Mouse (Mus musculus): ENCODE data around the gene Lekr1. TPM values are rescaled to one million over a fixed set of nuclear protein-coding genes. Genes with fewer than 3 reads are reported as not detected.

Gene Lekr1
- total RNA-seq, 2 experiments from 2014 or later: 0.84 to 1.1 TPM

DNA sequence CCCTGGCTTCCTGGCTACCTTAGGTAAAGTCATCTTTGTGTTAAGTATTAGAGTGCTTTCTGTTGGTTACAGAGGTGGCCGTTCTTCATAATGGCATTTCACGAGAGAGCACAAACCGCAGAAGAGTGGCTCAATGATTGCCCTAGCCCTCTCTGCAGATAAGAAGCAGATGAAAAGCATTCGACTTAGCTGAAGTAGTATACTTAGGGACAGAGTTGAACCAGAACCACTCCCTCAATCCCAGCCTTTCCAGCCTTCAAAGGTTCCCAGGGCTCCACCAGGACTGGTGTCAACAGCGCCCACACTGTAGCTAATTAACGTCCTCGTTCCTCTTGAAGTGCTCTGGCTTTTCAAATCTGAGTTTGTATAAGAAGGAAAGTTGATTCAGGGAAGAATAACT is 166.4 kb downstream of the Lekr1 start:
- DNase-seq: no peak

- DNase-seq: no peak
These were observed 170.4 kb downstream of the Lekr1 start for GRCm38 (mm10) chr3:65836435-65836834.

DNA sequence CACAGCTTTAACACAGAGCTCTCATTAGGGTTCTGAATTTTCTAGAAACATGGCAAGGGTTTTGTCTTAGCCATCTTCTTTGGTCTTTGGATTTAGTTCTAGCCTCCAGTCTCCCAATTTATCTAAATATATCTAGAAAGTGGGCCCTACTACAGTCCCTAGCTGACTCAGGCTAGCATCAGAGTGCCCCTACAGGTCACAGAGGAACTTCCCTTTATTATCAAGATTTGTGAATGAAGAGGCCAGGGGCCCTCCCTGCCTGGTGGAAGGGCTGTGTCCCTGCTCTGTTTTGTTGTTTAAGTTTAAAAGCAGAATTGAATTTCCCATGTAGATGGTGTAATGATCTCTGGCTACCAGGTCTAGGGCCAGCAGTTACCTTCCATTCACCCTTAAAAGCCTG is 173.6 kb downstream of the Lekr1 start:
- DNase-seq: no peak

GRCm38 (mm10) chr3:65841175-65841574 is 175.1 kb downstream of the Lekr1 start:
- DNase-seq: no peak

DNA sequence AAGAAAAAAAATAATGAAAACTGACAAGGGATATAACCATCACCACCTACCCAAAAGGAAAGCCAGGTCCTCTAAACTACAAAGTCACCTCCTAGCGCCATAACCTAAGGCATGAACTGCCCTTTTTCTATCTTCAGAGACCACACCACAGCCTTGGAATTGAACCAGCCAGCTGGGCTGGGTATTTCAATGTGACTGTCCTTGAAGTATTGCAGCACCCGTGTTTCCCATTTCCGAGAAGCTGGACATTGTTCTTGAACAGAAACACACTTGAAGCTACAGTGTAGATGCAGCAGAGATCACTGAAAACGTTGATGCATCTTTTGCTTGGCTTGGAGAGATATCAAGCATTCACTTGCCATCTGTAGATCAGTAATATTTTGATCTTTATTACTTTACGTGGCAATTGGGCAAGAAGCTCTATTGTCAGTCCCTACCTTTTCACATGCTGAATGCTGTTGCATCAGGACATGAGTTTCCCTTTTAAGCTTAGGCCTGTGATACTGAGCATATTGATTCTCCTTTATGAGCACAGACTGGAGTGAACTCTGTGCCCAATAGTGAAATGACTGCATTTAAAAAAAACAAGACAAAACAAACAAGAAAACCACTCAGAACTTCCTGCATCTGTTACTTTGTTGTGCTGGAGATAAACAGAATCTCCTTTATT is 176.6 kb downstream of the Lekr1 start:
- no peak for DNase-seq

- DNase-seq: no peak
These were observed 177.1 kb downstream of the Lekr1 start for GRCm38 (mm10) chr3:65843185-65843552.

DNA sequence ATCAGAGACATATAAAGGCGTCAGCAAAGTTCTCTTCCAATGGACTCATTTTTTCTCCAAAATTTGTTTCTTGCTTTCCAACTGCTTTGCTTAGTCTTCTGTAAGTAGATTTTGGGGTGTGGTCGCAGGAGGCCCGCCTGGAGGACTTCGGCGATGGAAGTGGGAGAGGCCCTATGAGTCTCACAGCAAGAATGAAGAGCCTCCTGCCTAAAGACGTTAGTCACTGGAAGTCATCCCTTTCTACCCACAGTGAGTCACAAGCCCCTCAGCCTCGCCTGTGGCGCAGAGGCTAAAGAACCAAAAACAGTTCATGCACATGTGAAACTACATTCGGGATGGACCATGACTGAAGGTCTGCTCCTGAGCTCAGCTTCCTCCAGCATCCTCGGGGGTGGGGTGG is 178.3 kb downstream of the Lekr1 start:
- no peak for DNase-seq

DNA sequence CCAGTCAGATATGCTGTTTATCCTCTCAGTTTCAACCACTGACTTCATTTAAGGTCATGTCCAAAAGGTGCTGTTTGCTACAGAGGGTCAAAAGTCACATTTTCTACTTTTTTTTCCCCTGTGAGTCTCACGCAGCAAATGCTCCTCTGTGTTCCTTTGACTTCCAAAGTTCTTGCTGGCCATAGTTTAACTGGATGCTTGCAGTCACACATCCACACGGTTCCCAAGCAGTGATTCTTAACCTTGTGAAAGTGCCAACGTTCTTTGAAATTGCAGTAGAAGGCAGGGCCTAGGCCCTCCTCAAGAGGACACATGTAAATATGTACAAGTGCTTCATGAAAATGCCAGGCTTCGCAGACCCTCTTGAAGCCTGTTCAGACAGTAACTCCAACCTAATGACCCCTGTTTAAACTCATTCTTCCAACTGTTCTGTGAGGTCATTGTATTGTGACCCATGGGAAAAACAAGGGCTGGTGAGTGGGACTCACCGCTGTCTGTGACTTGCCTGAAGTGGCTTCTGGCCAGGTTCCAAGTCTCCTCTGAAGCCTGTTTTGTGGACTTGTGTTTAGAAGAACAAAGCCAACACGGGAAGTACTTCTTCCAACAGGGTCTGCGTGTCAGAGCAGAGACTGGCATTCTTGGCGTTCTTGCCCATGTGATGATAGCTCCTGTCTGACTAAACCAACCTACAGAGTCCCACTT is 179.0 kb downstream of the Lekr1 start:
- no peak for DNase-seq

GRCm38 (mm10) chr3:65847158-65847787 is 181.2 kb downstream of the Lekr1 start:
- no peak for DNase-seq

- no peak for DNase-seq
These were observed 187.7 kb downstream of the Lekr1 start for GRCm38 (mm10) chr3:65853746-65854145.

GRCm38 (mm10) chr3:65855521-65855920 is 189.5 kb downstream of the Lekr1 start:
- DNase-seq: no peak

- no peak for DNase-seq
These were observed 192.1 kb downstream of the Lekr1 start for GRCm38 (mm10) chr3:65858118-65858517.

- DNase-seq: no peak
These were observed 192.8 kb downstream of the Lekr1 start for GRCm38 (mm10) chr3:65858741-65859348.

- DNase-seq: no peak
These were observed 193.7 kb downstream of the Lekr1 start for GRCm38 (mm10) chr3:65859750-65860149.

- no peak for DNase-seq
These were observed 194.9 kb downstream of the Lekr1 start for GRCm38 (mm10) chr3:65860903-65861302.

DNA sequence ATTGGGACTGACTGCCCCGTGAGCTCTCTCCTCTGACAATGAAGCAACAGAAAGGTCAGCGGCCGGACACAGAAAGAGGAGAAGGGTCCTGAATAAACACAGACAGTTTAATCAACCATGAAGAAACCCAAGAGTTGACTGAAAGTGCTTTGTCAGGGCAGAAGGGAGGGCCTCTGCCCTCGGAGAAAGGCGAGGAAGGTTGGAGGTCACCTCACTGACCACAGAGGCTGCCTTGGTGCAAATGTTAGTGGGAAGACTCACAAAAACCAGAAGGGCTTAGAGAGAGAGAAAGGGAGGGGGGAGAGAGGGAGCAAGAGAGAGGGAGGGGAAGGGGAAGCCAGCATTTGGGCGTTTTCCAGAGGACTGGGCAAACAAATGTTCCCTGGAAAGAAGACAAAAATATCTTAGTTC is 195.4 kb downstream of the Lekr1 start:
- DNase-seq: no peak

DNA sequence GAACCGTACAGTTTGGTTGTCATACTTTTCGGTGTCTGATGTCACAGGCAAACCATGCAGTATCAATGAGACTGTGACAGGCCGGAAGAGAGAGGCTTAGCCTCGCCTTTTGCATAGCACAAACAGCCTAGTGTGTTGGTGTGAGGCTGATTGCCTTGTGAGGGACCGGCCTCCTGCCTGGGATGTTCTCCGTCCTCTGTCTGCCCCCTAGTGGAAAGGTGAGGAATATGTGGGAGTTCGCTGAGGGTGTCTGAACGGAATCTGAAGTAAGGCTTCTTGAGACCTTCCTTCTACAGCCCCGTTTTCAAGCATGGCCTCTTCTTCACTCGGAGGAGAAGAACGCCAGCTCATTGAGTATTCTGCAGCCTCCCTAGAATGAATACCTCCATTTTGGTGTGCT is 197.3 kb downstream of the Lekr1 start:
- peak; percentile 63 for DNase-seq

DNA sequence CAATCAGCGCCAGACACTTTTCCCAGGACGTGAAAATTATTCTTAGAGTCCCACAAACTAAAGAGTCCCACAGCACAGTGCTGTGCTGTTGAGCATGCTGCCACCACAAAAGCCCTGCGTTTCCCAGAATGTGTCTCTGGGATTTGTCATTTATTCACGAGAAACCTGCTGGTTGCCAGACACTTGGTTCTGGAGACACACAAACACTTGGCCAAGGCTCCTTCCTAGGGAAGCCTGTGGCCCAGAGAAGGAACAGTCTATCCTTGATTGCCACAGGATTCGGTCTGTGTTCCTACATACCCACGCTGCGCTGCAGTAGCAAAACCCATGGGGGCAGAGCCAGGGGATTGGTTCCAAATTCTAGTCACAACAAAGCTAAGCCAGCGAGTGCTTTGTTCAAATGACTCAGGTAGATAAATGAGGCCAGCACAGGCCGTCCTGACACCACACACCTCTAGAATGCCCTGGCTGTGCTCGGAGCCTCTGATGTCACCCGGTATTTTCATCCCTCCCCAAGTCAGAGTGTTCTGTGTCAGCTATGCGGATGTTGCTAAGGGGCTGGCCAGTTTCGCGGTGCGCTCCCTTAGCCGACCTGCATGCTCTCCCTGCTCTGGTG is 197.8 kb downstream of the Lekr1 start:
- DNase-seq: no peak

DNA sequence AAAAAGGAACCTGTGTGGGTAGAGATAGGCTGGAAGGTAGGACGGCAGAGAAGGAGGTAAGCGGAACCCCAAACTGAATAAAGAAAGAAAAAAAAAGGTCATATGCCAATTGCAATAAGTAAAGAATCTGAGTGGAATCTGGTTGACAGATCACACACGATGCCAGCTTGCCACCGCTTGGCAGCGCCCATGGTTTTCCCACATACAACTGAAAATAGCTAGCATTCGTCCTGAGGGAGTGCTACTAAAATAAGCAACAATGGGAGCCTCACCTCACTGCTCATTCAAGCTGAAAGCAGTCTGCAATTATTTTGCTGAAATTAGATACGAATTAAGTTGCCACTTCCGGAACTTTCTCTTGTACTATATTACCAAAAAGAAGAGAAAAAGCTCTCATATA is 202.9 kb downstream of the Lekr1 start:
- DNase-seq: no peak

GRCm38 (mm10) chr3:65869724-65870123 is 203.7 kb downstream of the Lekr1 start:
- no peak for DNase-seq

- DNase-seq: peak; percentile 71
These were observed 205.2 kb downstream of the Lekr1 start for GRCm38 (mm10) chr3:65871188-65871603.

- DNase-seq: no peak
These were observed 205.7 kb downstream of the Lekr1 start for GRCm38 (mm10) chr3:65871609-65872272.
